Mouse (Mus musculus) left cerebral cortex, adult 9 months (tissue): Measurements from ENCODE around the gene Ccdc85c.

Source experiments
- DNase-seq, 2 experiments: peaks; one replicate each; pipeline ENCODE4 v3.0.0; 2022; ENCODE audit warnings: low spot score in 2 of 2

Gene Ccdc85c

GRCm38 (mm10) chr12:108239441-108239840 is 35.8 kb downstream of the Ccdc85c start:
- peak; percentile 65 to 80 for DNase-seq

- no peak for DNase-seq
These were observed 36.7 kb downstream of the Ccdc85c start for GRCm38 (mm10) chr12:108238395-108239035.

- no peak for DNase-seq
These were observed 37.8 kb downstream of the Ccdc85c start for GRCm38 (mm10) chr12:108237300-108238006.

GRCm38 (mm10) chr12:108235976-108236555 is 39.2 kb downstream of the Ccdc85c start:
- no peak for DNase-seq

- DNase-seq = no peak
These were observed 40.2 kb downstream of the Ccdc85c start for GRCm38 (mm10) chr12:108234832-108235602.

- DNase-seq = no peak
These were observed 41.5 kb downstream of the Ccdc85c start for GRCm38 (mm10) chr12:108233736-108234135.

GRCm38 (mm10) chr12:108231901-108232300 is 43.3 kb downstream of the Ccdc85c start:
- DNase-seq = no peak

- DNase-seq = no peak
These were observed 44.1 kb downstream of the Ccdc85c start for GRCm38 (mm10) chr12:108230821-108231794.

- DNase-seq = no peak
These were observed 45.1 kb downstream of the Ccdc85c start for GRCm38 (mm10) chr12:108230077-108230476.

- DNase-seq = no peak
These were observed 47.7 kb downstream of the Ccdc85c start for GRCm38 (mm10) chr12:108227527-108227926.

- DNase-seq = no peak
These were observed 48.3 kb downstream of the Ccdc85c start for GRCm38 (mm10) chr12:108226941-108227340.

- DNase-seq = no peak
These were observed 49.0 kb downstream of the Ccdc85c start for GRCm38 (mm10) chr12:108226216-108226615.

GRCm38 (mm10) chr12:108225781-108226180 is 49.4 kb downstream of the Ccdc85c start:
- DNase-seq = no peak

GRCm38 (mm10) chr12:108223357-108223756 is 51.9 kb downstream of the Ccdc85c start:
- no peak for DNase-seq

- DNase-seq = no peak
These were observed 53.5 kb downstream of the Ccdc85c start for GRCm38 (mm10) chr12:108221712-108222111.

GRCm38 (mm10) chr12:108221206-108221605 is 54.0 kb downstream of the Ccdc85c start:
- no peak for DNase-seq

- DNase-seq = no peak
These were observed 54.6 kb downstream of the Ccdc85c start for GRCm38 (mm10) chr12:108220621-108221020.

- no peak for DNase-seq
These were observed 55.2 kb downstream of the Ccdc85c start for GRCm38 (mm10) chr12:108219825-108220616.

- DNase-seq = no peak
These were observed 56.1 kb downstream of the Ccdc85c start for GRCm38 (mm10) chr12:108219163-108219562.

GRCm38 (mm10) chr12:108217572-108217971 is 57.7 kb downstream of the Ccdc85c start:
- DNase-seq = peak in 1 of 2 experiments; percentile 56
